Mouse (Mus musculus) megakaryocyte, adult 5-6 weeks (primary cell): ENCODE measurements around the gene C5ar1. TPM values are rescaled to one million over a fixed set of nuclear protein-coding genes. Genes with fewer than 3 reads are reported as not detected.

ENCODE experiments used
- ATAC-seq: 2 replicates; pipeline ENCODE4 v1.8.0; 2016; ENCODE audit warnings: mild to moderate bottlenecking, inconsistent platforms; ENCODE audit not compliant: poor library complexity, severe bottlenecking
- total RNA-seq, 2 experiments: library from RNA; stranded (forward) in 1 of 2; stranded (reverse) in 1 of 2; fragments of 153-499, 151-499 nt in 1 of 2; fragments of 221-1000, 200-1000 nt in 1 of 2; gene quantifications; 2 replicates each; pipeline versions ENCODE4 v1.2.3 to v1.2.4; 2015 to 2017

C5ar1 gene
- total RNA-seq, 2 experiments from 2014 or later = 13.6 to 49.8 TPM

DNA sequence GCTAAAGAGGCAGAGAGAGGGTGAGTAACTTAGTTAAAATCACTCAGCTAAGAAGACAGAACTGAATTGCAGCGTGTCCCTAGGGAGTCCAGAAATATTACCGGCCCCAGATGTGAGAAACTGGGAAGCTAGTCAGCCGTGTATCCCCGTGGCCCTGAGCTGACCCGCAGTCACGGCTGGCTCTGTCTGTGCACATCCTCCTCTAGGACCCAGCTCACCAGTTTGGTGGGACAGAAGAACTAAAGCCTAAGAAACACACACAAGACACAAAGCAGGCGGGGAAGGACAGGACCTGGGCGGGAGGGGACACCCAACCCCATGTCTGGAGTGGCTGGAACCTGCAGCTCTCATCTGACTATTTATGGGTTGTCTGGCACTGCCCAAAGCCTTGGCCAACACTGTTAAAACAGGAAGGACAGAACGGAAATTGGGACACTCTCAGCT is 19.8 kb downstream of the C5ar1 start:
- ATAC-seq = peak; percentile 77

DNA sequence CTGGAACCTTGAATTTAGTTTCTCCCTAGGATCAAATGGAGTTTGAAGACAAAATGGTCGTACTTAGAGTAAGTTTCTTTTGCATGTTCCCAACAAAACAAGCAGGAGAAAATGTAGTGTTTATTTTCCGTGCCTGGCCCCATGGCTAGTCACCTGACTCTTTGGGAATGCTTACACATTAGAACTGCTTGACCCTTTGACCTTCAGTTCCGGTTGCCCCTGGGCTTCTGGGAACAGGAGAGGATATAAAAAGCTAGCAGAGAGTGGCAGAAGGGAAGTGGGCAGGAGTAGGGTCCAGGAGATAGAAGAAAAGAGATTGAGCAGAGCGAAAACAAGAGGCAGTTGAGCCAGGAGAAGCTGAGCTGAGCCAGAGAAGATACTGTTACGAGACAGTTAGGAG is 29.5 kb downstream of the C5ar1 start:
- ATAC-seq = no peak

DNA sequence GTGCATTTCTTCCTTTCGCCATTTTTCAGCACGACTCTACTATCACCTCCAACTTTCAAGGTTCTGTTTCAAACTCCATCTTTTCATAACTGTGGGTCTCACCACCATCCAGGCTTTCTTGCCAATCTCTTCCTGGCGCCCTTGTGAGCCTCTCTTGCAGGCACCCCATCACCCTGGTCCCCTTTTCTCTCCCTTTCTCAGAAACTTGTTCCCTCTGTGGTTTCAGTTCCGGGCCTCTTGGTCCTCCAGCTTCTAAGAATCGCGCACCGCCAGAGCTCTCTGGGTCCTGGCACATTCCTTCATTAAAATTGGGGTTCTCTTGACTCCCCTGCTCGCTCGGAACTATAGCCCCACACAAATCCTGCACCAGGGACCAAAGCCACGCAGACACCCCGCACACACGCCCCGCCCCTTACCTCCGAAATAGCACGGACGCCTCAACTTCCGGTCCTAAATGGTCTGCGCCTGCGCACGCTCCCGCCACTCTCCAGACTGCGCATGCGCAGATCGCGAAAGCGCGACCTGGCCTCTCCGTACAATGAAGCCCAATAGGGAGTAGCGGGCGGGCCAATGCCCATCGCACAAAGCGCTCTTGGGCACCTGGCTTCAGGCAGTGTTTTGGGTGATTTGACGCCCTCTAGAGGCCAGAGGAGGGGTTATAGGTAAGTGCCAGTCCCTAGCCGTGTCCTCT is 37.6 kb downstream of the C5ar1 start, which contains the start of gene Dhx34:
Dhx34 (minus strand) TSS at position 456 of the 691 bp plus-strand sequence.
- ATAC-seq = peak; percentile 95

DNA sequence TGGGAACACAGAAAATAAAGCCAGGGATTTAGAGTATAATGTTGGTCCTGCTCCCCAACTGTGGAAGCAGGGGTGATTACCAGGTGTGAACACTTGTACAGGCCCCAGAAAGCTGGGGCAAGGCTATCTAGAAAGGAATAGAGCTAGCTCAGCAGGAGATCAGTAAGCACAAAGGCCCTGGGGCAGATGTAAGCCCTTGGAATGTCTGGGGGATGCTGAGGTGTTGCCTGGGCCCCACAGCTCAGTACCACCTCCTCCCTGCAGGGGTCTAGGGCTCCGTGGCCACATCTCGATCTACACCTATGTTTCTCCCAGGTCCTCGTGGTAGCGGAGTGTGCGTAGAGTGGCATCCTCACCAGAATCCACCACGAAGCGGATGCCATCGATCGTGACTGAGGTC is 45.4 kb downstream of the C5ar1 start:
- no peak for ATAC-seq

DNA sequence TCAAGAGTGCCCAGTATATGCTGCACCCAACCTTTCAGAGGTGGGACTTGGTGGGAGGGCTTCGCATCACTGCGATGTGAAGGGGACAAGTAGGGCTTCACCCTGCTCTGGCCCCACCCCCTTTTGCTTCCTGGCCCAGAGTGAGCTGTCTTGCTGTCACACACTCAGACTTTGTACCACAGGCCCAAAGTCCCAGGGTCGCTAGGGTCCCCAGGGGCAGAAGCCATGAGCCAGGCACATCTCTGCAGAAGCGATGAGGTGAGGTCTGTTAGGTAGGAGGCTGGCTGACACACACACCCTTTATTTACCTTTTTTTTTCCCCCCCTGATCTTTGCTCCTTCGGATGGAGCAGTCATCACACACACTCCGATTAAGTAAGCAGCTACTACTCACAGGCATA is 46.1 kb downstream of the C5ar1 start:
- no peak for ATAC-seq

DNA sequence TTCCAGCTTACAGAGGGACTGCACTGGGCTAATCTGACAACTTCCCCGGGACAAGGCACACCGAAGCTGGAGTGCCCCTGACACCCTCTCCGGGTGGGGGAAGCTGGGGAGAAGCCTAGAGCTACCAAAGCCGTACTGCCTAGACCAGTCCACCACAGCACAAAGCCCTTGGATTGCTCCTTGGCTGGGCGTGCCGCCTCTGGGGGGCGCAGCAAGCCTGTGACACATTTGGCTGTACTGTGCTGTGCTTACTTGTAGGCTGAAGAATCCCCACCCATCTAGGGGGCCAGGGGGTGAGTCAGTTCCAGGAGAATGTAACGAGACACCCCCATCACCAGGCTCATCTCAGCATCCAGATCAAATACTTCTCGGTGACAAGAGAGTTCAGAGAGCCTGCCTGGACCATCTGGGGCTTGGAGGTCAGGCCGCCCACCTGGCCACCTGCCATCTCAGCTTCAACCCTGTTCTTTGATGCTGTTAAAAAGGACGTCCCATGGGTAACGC is 48.4 kb downstream of the C5ar1 start:
- 0 out of 2 replicates have a peak, but pooled peaks have one; percentile 19 for ATAC-seq

DNA sequence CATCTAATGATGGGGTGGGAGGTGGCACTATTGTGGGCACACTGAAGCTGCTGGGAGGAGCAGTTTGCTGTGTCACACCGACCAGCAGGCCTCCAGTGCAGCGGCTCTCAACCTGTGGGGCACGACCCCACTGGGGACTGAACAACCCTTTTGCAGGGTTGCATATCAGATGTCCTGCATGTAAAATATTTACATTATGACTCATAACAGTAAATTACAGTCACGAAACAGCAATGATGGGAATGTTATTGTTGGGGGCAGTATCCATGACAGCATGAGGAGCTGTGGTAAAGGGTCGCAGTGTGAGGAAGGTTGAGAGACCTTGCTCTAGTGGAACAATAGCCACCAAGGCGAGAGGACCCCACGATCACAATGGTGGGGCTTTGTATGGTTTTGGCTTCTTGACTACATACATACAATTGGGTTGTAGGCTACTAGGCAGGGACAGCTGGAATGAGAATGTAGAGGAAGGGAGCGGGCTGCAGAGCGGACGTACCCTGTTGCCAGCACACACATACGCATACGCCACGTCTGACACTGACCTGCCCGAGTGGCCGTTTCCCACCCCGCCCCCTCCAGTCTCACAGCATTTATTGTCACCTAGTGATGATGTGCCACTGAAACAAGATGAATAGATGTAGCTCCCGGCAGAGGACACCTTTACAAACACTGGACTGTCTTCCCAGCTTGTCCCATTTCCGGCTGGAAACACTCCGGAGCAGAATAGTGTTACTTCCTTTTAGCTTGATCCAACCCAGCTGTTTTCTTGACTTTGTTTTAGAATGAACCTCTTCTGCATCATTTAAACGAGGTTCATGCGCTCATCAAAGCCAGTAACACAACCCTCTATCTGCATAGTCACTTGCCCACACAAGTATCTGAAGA is 50.3 kb downstream of the C5ar1 start:
- no peak for ATAC-seq

DNA sequence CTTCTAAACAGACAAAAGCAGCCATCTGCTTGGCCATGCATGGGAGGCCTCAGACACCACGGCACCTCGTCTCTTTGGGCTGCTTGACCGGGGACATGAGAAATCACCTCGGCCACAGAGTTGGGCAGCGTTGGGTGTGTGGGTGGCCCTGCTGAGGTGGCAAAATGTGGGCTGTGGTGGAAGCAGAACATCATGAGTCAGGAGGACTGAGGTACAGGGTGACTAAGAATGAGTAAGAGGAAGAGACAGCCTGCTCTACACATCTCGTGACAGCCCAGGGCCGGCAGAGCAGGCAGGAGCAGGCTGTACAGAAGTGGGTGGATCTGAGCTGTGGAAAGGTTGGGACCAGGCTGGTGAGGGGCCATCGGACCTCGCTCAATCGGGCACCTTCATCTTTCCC is 51.8 kb downstream of the C5ar1 start:
- ATAC-seq = peak; percentile 75

DNA sequence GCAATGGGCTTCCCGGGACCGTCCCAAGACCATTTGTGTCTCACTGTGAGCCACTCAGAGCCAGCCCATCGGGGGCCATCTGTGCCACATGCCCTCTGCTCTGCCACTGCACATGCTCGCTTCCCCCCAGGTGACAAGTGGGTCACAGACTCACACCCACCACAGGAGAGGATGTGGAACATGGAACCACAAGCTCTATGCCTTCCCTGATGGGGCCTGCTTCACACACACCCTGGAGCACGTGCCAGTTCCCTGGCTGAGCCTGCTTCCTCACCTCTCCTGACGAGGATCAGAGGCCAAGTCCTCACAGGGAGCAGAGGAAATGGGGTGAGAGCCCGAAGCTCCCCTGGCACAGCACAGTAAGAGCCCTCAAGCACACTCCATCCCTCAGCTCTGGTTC is 52.3 kb downstream of the C5ar1 start:
- peak; percentile 51 for ATAC-seq

DNA sequence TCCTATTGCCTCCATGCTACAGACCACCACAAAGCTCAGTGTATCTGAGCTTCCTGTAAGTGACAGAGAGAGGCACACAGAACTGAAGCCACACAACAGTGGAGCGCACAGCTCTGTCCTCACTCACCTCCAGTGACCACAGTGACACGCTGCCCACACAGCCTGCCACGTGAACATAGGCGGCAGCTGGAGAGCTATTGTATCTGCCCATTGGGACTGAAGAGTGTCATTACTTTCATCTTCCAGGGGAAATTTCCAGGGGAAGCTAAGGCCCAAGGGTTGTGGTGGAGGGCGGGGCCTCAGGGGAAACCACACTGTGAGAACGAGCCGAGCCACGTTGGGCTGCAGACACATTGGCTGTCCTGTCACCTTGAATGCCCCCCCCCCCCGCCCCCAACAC is 54.5 kb downstream of the C5ar1 start:
- ATAC-seq = no peak

DNA sequence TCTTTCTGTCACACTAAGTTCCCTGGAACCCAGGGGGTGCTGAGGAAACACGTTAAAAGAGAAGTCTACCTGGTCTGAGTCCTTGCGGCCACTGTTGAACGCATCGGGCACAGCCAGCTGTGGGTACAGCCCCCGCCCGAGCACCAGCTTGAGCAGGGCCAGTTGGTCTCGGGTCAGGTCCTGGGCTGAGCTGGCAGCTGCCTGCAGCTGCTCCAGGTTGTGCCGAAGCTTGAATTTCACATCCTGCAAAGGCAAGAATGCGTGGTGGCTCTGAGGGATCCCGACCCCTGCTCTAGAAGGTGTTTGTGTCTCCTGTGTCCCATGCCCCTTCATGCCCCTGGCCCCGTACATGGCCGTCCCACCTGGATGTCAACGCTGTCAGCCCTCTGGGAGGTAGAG is 55.8 kb downstream of the C5ar1 start:
- ATAC-seq = no peak

DNA sequence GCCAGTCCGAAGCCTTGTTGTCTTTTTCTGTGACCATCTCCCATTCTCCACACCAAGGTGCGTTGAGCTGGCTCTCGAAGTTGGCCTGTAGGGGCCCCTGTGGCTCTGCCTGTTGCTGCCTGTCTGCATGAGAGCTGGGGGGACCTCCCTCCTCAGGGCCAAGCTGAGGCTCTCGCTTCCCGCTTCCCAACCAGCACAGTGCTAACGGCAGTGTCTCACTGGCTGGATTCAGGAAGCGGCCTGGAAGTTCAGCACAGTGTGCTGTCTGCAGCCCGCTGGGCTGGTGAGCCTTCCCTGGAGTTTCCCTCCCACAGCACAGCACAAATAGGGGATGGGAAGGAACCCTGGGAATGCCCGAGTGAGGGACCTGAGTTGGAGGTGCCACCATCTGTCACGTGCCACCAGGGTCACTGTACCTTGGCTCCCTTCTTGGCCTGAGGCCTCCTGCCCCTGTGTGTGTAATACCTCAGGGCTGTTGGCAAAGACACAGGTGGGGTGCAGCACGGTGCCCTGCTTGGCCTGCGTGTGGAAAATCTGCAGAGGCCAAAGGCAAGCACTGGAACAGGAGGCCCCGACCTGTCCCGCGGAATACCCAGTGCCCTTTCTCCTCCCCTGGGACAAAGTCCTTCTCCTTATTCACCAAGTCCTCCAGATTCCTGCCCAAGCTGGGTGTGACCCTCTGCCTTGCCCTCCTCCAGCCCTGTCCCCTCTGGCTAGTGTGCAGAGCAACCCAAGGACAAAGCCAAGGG is 56.4 kb downstream of the C5ar1 start:
- ATAC-seq = no peak

DNA sequence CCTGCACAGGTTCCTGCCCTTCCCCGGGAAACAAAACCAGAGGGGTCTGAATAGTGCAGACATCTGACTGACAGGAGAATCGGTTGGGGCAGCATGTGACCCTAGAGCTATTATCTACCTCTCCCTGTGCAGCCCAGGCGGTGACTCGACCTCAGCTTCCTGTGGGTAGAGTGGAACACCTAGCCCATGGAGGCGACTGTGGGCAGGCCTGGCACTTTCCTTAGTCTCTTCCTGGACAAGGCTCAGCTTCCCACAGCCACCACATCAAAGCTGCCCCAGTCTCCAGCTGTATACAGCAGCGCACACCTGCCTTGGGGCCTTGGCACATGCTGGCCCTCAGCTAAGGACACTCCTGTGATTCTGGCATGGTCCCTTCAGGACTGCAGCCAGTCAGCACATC is 58.2 kb downstream of the C5ar1 start:
- ATAC-seq = peak; percentile 62

DNA sequence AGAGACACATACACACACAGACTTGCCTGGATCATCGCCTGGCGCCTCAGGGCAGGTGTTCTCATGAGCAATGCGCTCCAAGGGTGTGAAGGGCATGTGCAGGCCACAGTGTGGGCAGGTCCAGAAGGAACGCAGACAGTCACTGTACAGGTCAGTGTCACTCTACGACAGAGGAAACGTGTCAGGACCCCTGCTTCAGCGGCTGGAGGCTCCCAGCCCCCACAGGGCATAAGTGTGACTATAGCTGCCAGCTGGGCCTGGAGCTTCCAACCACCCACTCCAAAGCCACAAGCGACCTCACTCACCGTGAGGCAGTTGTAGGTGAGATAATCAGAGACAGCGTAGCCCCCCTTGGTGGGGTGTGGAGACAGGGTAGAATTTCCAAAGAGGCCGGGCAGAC is 60.8 kb downstream of the C5ar1 start:
- ATAC-seq = no peak

DNA sequence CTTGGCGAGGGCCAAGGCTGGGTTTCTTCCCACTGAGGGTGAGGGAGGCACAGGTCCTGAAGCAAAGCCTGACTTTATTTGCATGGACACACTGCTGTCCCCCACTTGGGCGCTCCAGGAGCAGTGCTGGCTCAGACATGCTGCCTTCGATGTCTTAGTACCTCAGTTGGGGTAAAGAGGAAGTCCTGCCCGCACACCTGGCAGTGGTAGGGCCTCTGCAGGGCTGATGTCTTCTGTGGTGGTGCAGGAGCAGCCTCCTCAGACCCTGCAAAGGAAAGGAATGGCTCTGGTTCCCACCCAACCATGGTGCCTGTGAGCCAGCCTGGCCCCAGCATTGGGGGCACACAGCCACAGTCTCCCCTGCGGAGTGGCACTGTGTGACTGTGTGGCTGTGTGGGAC is 62.2 kb downstream of the C5ar1 start:
- no peak for ATAC-seq

Other genes with a start within 250 kb of the C5ar1 start
- 19.5 and 28.6 TPM in 2 replicates for gene Bicra, start 211.6 kb downstream of the C5ar1 start, total RNA-seq (2015)
- 1.9 and 2.8 TPM in 2 replicates for gene Bicra, start 211.6 kb downstream of the C5ar1 start, total RNA-seq (2017)
- gene Zfp541, start 197.7 kb downstream of the C5ar1 start, total RNA-seq (2015) = 0.16 and 0.27 TPM in 2 replicates
- gene Zfp541, start 197.7 kb downstream of the C5ar1 start, total RNA-seq (2017) = 0.53 TPM in 1 of 2 replicates, not detected in the other
- gene Napa, start 161.1 kb downstream of the C5ar1 start, total RNA-seq (2015) = 62.0 and 65.7 TPM in 2 replicates
- 39.8 and 39.9 TPM in 2 replicates for gene Napa, start 161.1 kb downstream of the C5ar1 start, total RNA-seq (2017)
- 8.9 and 9.9 TPM in 2 replicates for gene Kptn, start 139.6 kb downstream of the C5ar1 start, total RNA-seq (2015)
- 9.7 and 18.9 TPM in 2 replicates for gene Kptn, start 139.6 kb downstream of the C5ar1 start, total RNA-seq (2017)
- gene Slc8a2, start 129.7 kb downstream of the C5ar1 start, total RNA-seq (2015) = not detected in 2 replicates
- gene Slc8a2, start 129.7 kb downstream of the C5ar1 start, total RNA-seq (2017) = not detected in 2 replicates
- gene Meis3, start 84.5 kb downstream of the C5ar1 start, total RNA-seq (2015) = 0.89 and 1.9 TPM in 2 replicates
- not detected in 2 replicates for gene Meis3, start 84.5 kb downstream of the C5ar1 start, total RNA-seq (2017)
- gene Dhx34, start 37.5 kb downstream of the C5ar1 start, total RNA-seq (2015) = 8.5 and 9.5 TPM in 2 replicates
- gene Dhx34, start 37.5 kb downstream of the C5ar1 start, total RNA-seq (2017) = 7.5 and 8.3 TPM in 2 replicates
- gene C5ar2, start 15.4 kb downstream of the C5ar1 start, total RNA-seq (2015) = 5.7 and 7.4 TPM in 2 replicates
- gene C5ar2, start 15.4 kb downstream of the C5ar1 start, total RNA-seq (2017) = 6.9 and 10.7 TPM in 2 replicates
- gene Inafm1, start 14.1 kb upstream of the C5ar1 start, total RNA-seq (2015) = 7.3 and 8.7 TPM in 2 replicates
- gene Inafm1, start 14.1 kb upstream of the C5ar1 start, total RNA-seq (2017) = 3.7 and 5.4 TPM in 2 replicates
- gene Ccdc9, start 27.3 kb upstream of the C5ar1 start, total RNA-seq (2015) = 26.0 and 30.3 TPM in 2 replicates
- gene Ccdc9, start 27.3 kb upstream of the C5ar1 start, total RNA-seq (2017) = 117 and 121 TPM in 2 replicates
- 1.5 and 3.3 TPM in 2 replicates for gene Bbc3, start 48.9 kb upstream of the C5ar1 start, total RNA-seq (2015)
- gene Bbc3, start 48.9 kb upstream of the C5ar1 start, total RNA-seq (2017) = 1.1 and 3.0 TPM in 2 replicates
- gene Sae1, start 128.3 kb upstream of the C5ar1 start, total RNA-seq (2015) = 49.1 and 55.1 TPM in 2 replicates
- 267 and 278 TPM in 2 replicates for gene Sae1, start 128.3 kb upstream of the C5ar1 start, total RNA-seq (2017)
- gene Zc3h4, start 141.4 kb upstream of the C5ar1 start, total RNA-seq (2015) = 25.3 and 28.0 TPM in 2 replicates
- gene Zc3h4, start 141.4 kb upstream of the C5ar1 start, total RNA-seq (2017) = 20.6 and 34.0 TPM in 2 replicates
- 24.2 and 33.1 TPM in 2 replicates for gene Tmem160, start 193.2 kb upstream of the C5ar1 start, total RNA-seq (2015)
- 10.7 and 12.8 TPM in 2 replicates for gene Tmem160, start 193.2 kb upstream of the C5ar1 start, total RNA-seq (2017)
- gene Npas1, start 218.2 kb upstream of the C5ar1 start, total RNA-seq (2015) = not detected in 2 replicates
- gene Npas1, start 218.2 kb upstream of the C5ar1 start, total RNA-seq (2017) = not detected in 2 replicates